Mouse (Mus musculus): ENCODE measurements around the gene Slc43a3.

Slc43a3 gene

GRCm38 (mm10) chr2:84987930-84988329 lies 51.6 kb downstream of the Slc43a3 start, which contains the start of gene Prg3:
Prg3 (plus strand) TSS chr2:84988215.
- no peak for DNase-seq (ENCODE audit: low read depth)

- no peak for DNase-seq (ENCODE audit: low read depth)
Measured at GRCm38 (mm10) chr2:84996376-84996775, 60.0 kb downstream of the Slc43a3 start.

- no peak for DNase-seq (ENCODE audit: low read depth)
Measured at GRCm38 (mm10) chr2:84999486-85000181, 63.3 kb downstream of the Slc43a3 start.

- no peak for DNase-seq (ENCODE audit: low read depth)
Measured at GRCm38 (mm10) chr2:85001497-85001896, 65.1 kb downstream of the Slc43a3 start.

- DNase-seq (ENCODE audit: low read depth), result no peak
Measured at GRCm38 (mm10) chr2:85002575-85002974, 66.2 kb downstream of the Slc43a3 start.

- no peak for DNase-seq (ENCODE audit: low read depth)
Measured at GRCm38 (mm10) chr2:85004341-85004740, 68.0 kb downstream of the Slc43a3 start.

- no peak for DNase-seq (ENCODE audit: low read depth)
Measured at GRCm38 (mm10) chr2:85006600-85006999, 70.2 kb downstream of the Slc43a3 start.

GRCm38 (mm10) chr2:85007729-85008128 lies 71.3 kb downstream of the Slc43a3 start:
- no peak for DNase-seq (ENCODE audit: low read depth)

Measured in c-Kit-positive CD71-negative TER-119-negative erythroid progenitor cells, embryonic 14.5 days (primary cell).